8 mouse cellular contexts compared by ENCODE assay signal in the genomic region with DNA sequence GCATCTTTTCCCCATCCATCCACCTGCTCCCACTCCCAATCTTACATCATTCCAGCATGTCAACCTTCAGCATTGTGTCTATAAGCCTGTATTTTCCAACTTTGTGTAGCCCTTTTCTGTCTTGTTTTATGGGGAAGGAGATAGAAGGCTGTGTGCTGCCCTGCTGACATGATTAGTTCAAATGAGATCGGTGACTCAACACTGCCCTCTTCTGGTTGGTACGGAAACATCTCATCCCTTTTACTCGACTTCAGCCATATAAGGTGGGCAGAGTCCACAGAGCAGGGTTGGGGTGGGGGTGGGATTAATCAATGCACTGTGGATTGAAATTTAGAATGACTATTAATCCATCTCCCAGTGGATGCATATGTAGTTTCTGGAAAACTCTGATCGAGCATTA. TPM values are rescaled to one million over a fixed set of nuclear protein-coding genes. Genes with fewer than 3 reads are reported as not detected.
DNase-seq lines count a peak whose midpoint lies in the region; ATAC-seq and TF ChIP-seq lines count a peak whose summit lies in the region.

No protein-coding gene starts in this region.

- DNase-seq in urinary bladder, postnatal 14 days (ENCODE audit: low spot score): peak; percentile 56
- no peak for DNase-seq in urinary bladder, postnatal 10 days (ENCODE audit: low spot score)
- peak; percentile 32 for DNase-seq in cerebellum, adult 11 months
- peak; percentile 90 for DNase-seq in forebrain, postnatal 0 days
- DNase-seq in intestine, embryonic 14.5 days (ENCODE audit: low spot score): peak; percentile 68
- peak; percentile 54 to 63 for DNase-seq in left cerebral cortex, postnatal 10 days (ENCODE audit: extremely low spot score in 1 of 2, low spot score in 2 of 2)
- DNase-seq in midbrain, embryonic 14.5 days: peak; percentile 92
- DNase-seq in telencephalon, adult 2 months (ENCODE audit: low read depth, low spot score): peak; percentile 60

- H3K27me3 ChIP-seq in forebrain, postnatal 0 days (ENCODE audit: insufficient read depth, low read length): no peaks in the 10 kb centered on the region
- no peaks in the 10 kb centered on the region for H3K27me3 ChIP-seq in intestine, embryonic 14.5 days (replicated peaks; ENCODE audit: control insufficient read depth, insufficient read depth, low read length)
- H3K27me3 ChIP-seq in midbrain, embryonic 14.5 days (ENCODE audit: control insufficient read depth, insufficient read depth, low read length): no peaks in the 10 kb centered on the region

- peak; percentile 88 for ATAC-seq in forebrain, postnatal 0 days
- ATAC-seq in intestine, embryonic 14.5 days (replicated peaks; ENCODE audit: low FRiP score, low TSS enrichment, low read depth): no peak
- peak; percentile 55; the same call in 1 of the 2 replicates for ATAC-seq in midbrain, embryonic 14.5 days (ENCODE audit: low FRiP score, low TSS enrichment)

- no peak overlapping the region for H3K9ac ChIP-seq in forebrain, postnatal 0 days
- no peak overlapping the region for H3K9ac ChIP-seq in intestine, embryonic 14.5 days (ENCODE audit: low read length)
- no peak overlapping the region for H3K9ac ChIP-seq in midbrain, embryonic 14.5 days (replicated peaks; ENCODE audit: low read length)

- H3K4me2 ChIP-seq in forebrain, postnatal 0 days (ENCODE audit: low read depth): no peak overlapping the region
- no peak overlapping the region for H3K4me2 ChIP-seq in intestine, embryonic 14.5 days (ENCODE audit: low read length)
- H3K4me2 ChIP-seq in midbrain, embryonic 14.5 days (ENCODE audit: low read length): no peak overlapping the region

- intact Hi-C loops in left cerebral cortex, postnatal 10 days (cut with DNase I): loop anchor here (5.0 kb wide), 3 partner anchors 205 to 680 kb away; a partner anchor contains a TSS

- no peaks in the 10 kb centered on the region for H3K36me3 ChIP-seq in forebrain, postnatal 0 days (ENCODE audit: insufficient read depth)
- no peaks in the 10 kb centered on the region for H3K36me3 ChIP-seq in intestine, embryonic 14.5 days (ENCODE audit: control insufficient read depth, insufficient read depth, low read length)
- no peaks in the 10 kb centered on the region for H3K36me3 ChIP-seq in midbrain, embryonic 14.5 days (ENCODE audit: control insufficient read depth, insufficient read depth, low read length)

- H3K27ac ChIP-seq in forebrain, postnatal 0 days (ENCODE audit: low read depth, low read length): no peak overlapping the region
- H3K27ac ChIP-seq in intestine, embryonic 14.5 days (ENCODE audit: low read depth): no peak overlapping the region
- H3K27ac ChIP-seq in midbrain, embryonic 14.5 days (replicated peaks; ENCODE audit: low read depth, low read length): no peak overlapping the region

- no peaks in the 10 kb centered on the region for H3K9me3 ChIP-seq in forebrain, postnatal 0 days (ENCODE audit: low read length)
- H3K9me3 ChIP-seq in intestine, embryonic 14.5 days (ENCODE audit: control insufficient read depth, low read length): no peaks in the 10 kb centered on the region
- H3K9me3 ChIP-seq in midbrain, embryonic 14.5 days (ENCODE audit: control insufficient read depth, low read length): no peaks in the 10 kb centered on the region

- no peak overlapping the region for H3K4me3 ChIP-seq in forebrain, postnatal 0 days (ENCODE audit: low read depth, low read length)
- no peak overlapping the region for H3K4me3 ChIP-seq in intestine, embryonic 14.5 days (ENCODE audit: low read depth, low read length)
- no peak overlapping the region for H3K4me3 ChIP-seq in midbrain, embryonic 14.5 days (replicated peaks; ENCODE audit: low read depth, low read length)

- 8% methylated on average over 4 of the region's 4 CpGs for WGBS in forebrain, postnatal 0 days
- WGBS in intestine, embryonic 14.5 days: 8% methylated on average over 4 of the region's 4 CpGs
- 6% methylated on average over 4 of the region's 4 CpGs for WGBS in midbrain, embryonic 14.5 days

- peak; percentile 88 for TF ChIP-seq CTCF in forebrain, postnatal 0 days (IDR thresholded peaks at IDR 0.05; ENCODE audit: low read depth)

- no peaks in the 10 kb centered on the region for H3K4me1 ChIP-seq in forebrain, postnatal 0 days (ENCODE audit: insufficient read depth)
- no peaks in the 10 kb centered on the region for H3K4me1 ChIP-seq in intestine, embryonic 14.5 days (replicated peaks; ENCODE audit: control insufficient read depth, insufficient read depth, low read length)
- no peaks in the 10 kb centered on the region for H3K4me1 ChIP-seq in midbrain, embryonic 14.5 days (ENCODE audit: control insufficient read depth, insufficient read depth, low read length)

RNA-seq across cellular contexts. Expression of a gene that starts 40.4 kb away (rescaled TPM):
- 20.7 and 21.3 TPM in 2 replicates for total RNA-seq in forebrain, postnatal 0 days (2014; rRNA removed)
- polyA plus RNA-seq in forebrain, postnatal 0 days (2015; fragmentation: Nextera tagmentation; extraction: Ambion mirVana): 40.3 and 48.7 TPM in 2 replicates
- 58.1 and 69.0 TPM in 2 replicates for polyA plus RNA-seq in intestine, embryonic 14.5 days (2014; fragmentation: Nextera tagmentation; extraction: Ambion mirVana)
- total RNA-seq in left cerebral cortex, postnatal 10 days (2021): 10 to 100 TPM; 17.4 to 18.9 TPM
- polyA plus RNA-seq in midbrain, embryonic 14.5 days (2014; fragmentation: Nextera tagmentation; extraction: Ambion mirVana): 38.5 and 38.6 TPM in 2 replicates

RNA-seq across cellular contexts. Expression of a gene that starts 40.8 kb away (rescaled TPM):
- total RNA-seq in forebrain, postnatal 0 days (2014; rRNA removed): 29.3 and 30.1 TPM in 2 replicates
- polyA plus RNA-seq in forebrain, postnatal 0 days (2015; fragmentation: Nextera tagmentation; extraction: Ambion mirVana): 15.8 and 19.6 TPM in 2 replicates
- polyA plus RNA-seq in intestine, embryonic 14.5 days (2014; fragmentation: Nextera tagmentation; extraction: Ambion mirVana): 1.3 and 1.4 TPM in 2 replicates
- total RNA-seq in left cerebral cortex, postnatal 10 days (2021): 10 to 100 TPM; 12.5 to 12.8 TPM
- 11.8 and 13.7 TPM in 2 replicates for polyA plus RNA-seq in midbrain, embryonic 14.5 days (2014; fragmentation: Nextera tagmentation; extraction: Ambion mirVana)
